Mouse (Mus musculus) MEL (cell line): ENCODE data around the gene Epha3. TPM values are rescaled to one million over a fixed set of nuclear protein-coding genes. Genes with fewer than 3 reads are reported as not detected.

Source experiments
- DNase-seq: peaks from one replicate; pipeline ENCODE4 v3.0.0; 2011; ENCODE audit warnings: low read depth, low spot score
- H3K27ac ChIP-seq: 2 replicates; pipeline ENCODE4 v1.5.1; 2012; ENCODE audit warnings: low read depth, mild to moderate bottlenecking, control low read depth, low read length, moderate library complexity; ENCODE audit not compliant: control insufficient read depth
- H3K27me3 ChIP-seq, 2 experiments: fragments of 150-350 bp in 1 of 2; sonication (generic) in 1 of 2; 2 replicates each; pipeline ENCODE4 v1.6.1; 2012; ENCODE audit warnings: low read length in 2 of 2, mild to moderate bottlenecking in 2 of 2, improper control_type of control experiment in 1 of 2, moderate library complexity in 1 of 2; ENCODE audit not compliant: insufficient read depth in 2 of 2, control insufficient read depth in 1 of 2
- H3K36me3 ChIP-seq, 2 experiments: 2 replicates each; pipeline ENCODE4 v1.6.1; 2012 to 2014; ENCODE audit warnings: low read length in 2 of 2, improper control_type of control experiment in 1 of 2, inconsistent platforms in 1 of 2, mild to moderate bottlenecking in 1 of 2; ENCODE audit not compliant: insufficient read depth in 2 of 2, control insufficient read depth in 1 of 2
- H3K4me1 ChIP-seq, 2 experiments: fragments of 150-350 bp in 1 of 2; sonication (generic) in 1 of 2; 2 replicates each; pipeline ENCODE4 v1.6.1; 2012; ENCODE audit warnings: low read length in 2 of 2, improper control_type of control experiment in 1 of 2, mild to moderate bottlenecking in 1 of 2; ENCODE audit not compliant: insufficient read depth in 2 of 2, control insufficient read depth in 1 of 2
- H3K4me3 ChIP-seq, 2 experiments: fragments of 150-350 bp in 1 of 2; sonication (generic) in 1 of 2; 2 replicates each; pipeline ENCODE4 v1.5.1; 2012; ENCODE audit warnings: low read depth in 2 of 2, low read length in 2 of 2, mild to moderate bottlenecking in 2 of 2, moderate library complexity in 2 of 2, control low read depth in 1 of 2, improper control_type of control experiment in 1 of 2; ENCODE audit not compliant: control insufficient read depth in 1 of 2, insufficient read depth in 1 of 2
- H3K79me2 ChIP-seq: 2 replicates; pipeline ENCODE4 v1.6.1; 2012; ENCODE audit warnings: mild to moderate bottlenecking, low read length, moderate library complexity; ENCODE audit not compliant: control insufficient read depth, poor library complexity, insufficient read depth
- H3K9ac ChIP-seq: 2 replicates; pipeline ENCODE4 v1.6.1; 2012; ENCODE audit warnings: low read depth, mild to moderate bottlenecking, control low read depth, low read length, moderate library complexity; ENCODE audit not compliant: control insufficient read depth, poor library complexity, severe bottlenecking
- H3K9me3 ChIP-seq: fragments of 150-350 bp; sonication (generic); replicated peaks from 2 replicates; pipeline ENCODE4 v1.6.1; 2012; ENCODE audit warnings: mild to moderate bottlenecking, low read length, improper control_type of control experiment, moderate library complexity; ENCODE audit not compliant: insufficient read depth
- BHLHE40 ChIP-seq: IDR thresholded peaks from 2 replicates; pipeline ENCODE4 v1.6.1; 2012; ENCODE audit warnings: low read depth, mild to moderate bottlenecking, inconsistent platforms, low read length, improper control_type of control experiment, borderline replicate concordance
- CHD2 ChIP-seq: IDR thresholded peaks from 2 replicates; pipeline ENCODE4 v1.6.1; 2011; ENCODE audit warnings: low read length, improper control_type of control experiment
- ELF1 ChIP-seq: IDR thresholded peaks from 2 replicates; pipeline ENCODE4 v1.6.1; 2014; ENCODE audit warnings: low read depth, mild to moderate bottlenecking, inconsistent platforms, low read length, improper control_type of control experiment, moderate library complexity
- EP300 ChIP-seq, 2 experiments: IDR thresholded peaks; 2 replicates each; pipeline ENCODE4 v1.6.1; 2011; ENCODE audit warnings: improper control_type of control experiment in 2 of 2, low read length in 2 of 2, low read depth in 1 of 2, mild to moderate bottlenecking in 1 of 2
- JUND ChIP-seq: IDR thresholded peaks from 2 replicates; pipeline ENCODE4 v1.6.1; 2011; ENCODE audit warnings: low read depth, mild to moderate bottlenecking, improper control_type of control experiment, low read length
- KAT2A ChIP-seq: conservative IDR thresholded peaks from 2 replicates; pipeline ENCODE4 v1.6.1; 2012; ENCODE audit warnings: low read depth, low read length, improper control_type of control experiment, inconsistent platforms
- MAFK ChIP-seq: IDR thresholded peaks from 2 replicates; pipeline ENCODE4 v1.6.1; 2011; ENCODE audit warnings: low read depth, mild to moderate bottlenecking, low read length, improper control_type of control experiment, borderline replicate concordance
- MAZ ChIP-seq: IDR thresholded peaks from 2 replicates; pipeline ENCODE4 v1.6.1; 2012; ENCODE audit warnings: low read depth, mild to moderate bottlenecking, inconsistent platforms, low read length, improper control_type of control experiment
- NRF1 ChIP-seq: IDR thresholded peaks from 2 replicates; pipeline ENCODE4 v1.6.1; 2014; ENCODE audit warnings: low read depth, mild to moderate bottlenecking, inconsistent platforms, low read length, improper control_type of control experiment, moderate library complexity; ENCODE audit not compliant: poor library complexity, insufficient read depth, severe bottlenecking
- POLR2A ChIP-seq, 2 experiments: IDR thresholded peaks; 2 replicates each; pipeline ENCODE4 v1.6.1; 2011 to 2012; ENCODE audit warnings: low read length in 2 of 2, mild to moderate bottlenecking in 2 of 2, control low read depth in 1 of 2, improper control_type of control experiment in 1 of 2, low read depth in 1 of 2, moderate library complexity in 1 of 2; ENCODE audit not compliant: control insufficient read depth in 1 of 2, insufficient read depth in 1 of 2, poor library complexity in 1 of 2
- RAD21 ChIP-seq: IDR thresholded peaks from 2 replicates; pipeline ENCODE4 v1.6.1; 2011; ENCODE audit warnings: mild to moderate bottlenecking, low read depth, low read length, improper control_type of control experiment
- SIN3A ChIP-seq: IDR thresholded peaks from 2 replicates; pipeline ENCODE4 v1.6.1; 2012; ENCODE audit warnings: low read length, improper control_type of control experiment, inconsistent platforms
- SMC3 ChIP-seq: IDR thresholded peaks from 2 replicates; pipeline ENCODE4 v1.6.1; 2011; ENCODE audit warnings: low read depth, low read length, improper control_type of control experiment
- TAL1 ChIP-seq: IDR thresholded peaks from 2 replicates; pipeline ENCODE4 v1.6.1; 2012; ENCODE audit warnings: mild to moderate bottlenecking, inconsistent platforms, low read length, moderate library complexity, mixed read lengths
- TCF12 ChIP-seq: IDR thresholded peaks from 2 replicates; pipeline ENCODE4 v1.6.1; 2014; ENCODE audit warnings: low read depth, mild to moderate bottlenecking, inconsistent platforms, low read length, improper control_type of control experiment, moderate library complexity
- UBTF ChIP-seq: IDR thresholded peaks from 2 replicates; pipeline ENCODE4 v1.6.1; 2012; ENCODE audit warnings: low read depth, mild to moderate bottlenecking, inconsistent platforms, low read length, improper control_type of control experiment, moderate library complexity, borderline replicate concordance; ENCODE audit not compliant: insufficient read depth
- USF1 ChIP-seq: IDR thresholded peaks from 2 replicates; pipeline ENCODE4 v1.6.1; 2014; ENCODE audit warnings: low read depth, mild to moderate bottlenecking, inconsistent platforms, low read length, improper control_type of control experiment, moderate library complexity
- USF2 ChIP-seq, 2 experiments: IDR thresholded peaks; 2 replicates each; pipeline ENCODE4 v1.6.1; 2011 to 2012; ENCODE audit warnings: improper control_type of control experiment in 2 of 2, low read length in 2 of 2, borderline replicate concordance in 1 of 2, inconsistent platforms in 1 of 2, low read depth in 1 of 2, mild to moderate bottlenecking in 1 of 2; ENCODE audit not compliant: insufficient read depth in 1 of 2
- ZC3H11A ChIP-seq: IDR thresholded peaks from 2 replicates; pipeline ENCODE4 v1.6.1; 2012; ENCODE audit warnings: low read depth, mild to moderate bottlenecking, inconsistent platforms, low read length, improper control_type of control experiment
- ZKSCAN1 ChIP-seq: IDR thresholded peaks from 2 replicates; pipeline ENCODE4 v1.6.1; 2012; ENCODE audit warnings: low read depth, mild to moderate bottlenecking, inconsistent platforms, low read length, improper control_type of control experiment, moderate library complexity
- polyA plus RNA-seq, 2 experiments: library from polyadenylated mRNA; stranded (reverse) in 1 of 2; unstranded in 1 of 2; fragments of >175 nt in 1 of 2; fragments of >200 nt in 1 of 2; gene quantifications; 2 replicates each; pipeline versions ENCODE4 v1.2.1 to v1.2.4; 2012; ENCODE audit warnings: low replicate concordance in 2 of 2, low read depth in 1 of 2; ENCODE audit not compliant: insufficient read length in 2 of 2, insufficient read depth in 1 of 2, missing spikeins in 1 of 2
- total RNA-seq: library from RNA; depleted of rRNA; stranded (reverse); fragments of 300-350 nt; gene quantifications from 2 replicates; pipeline ENCODE4 v1.2.3, GENCODE M21; 2012

The Epha3 gene
- total and polyA plus RNA-seq, 3 experiments = not detected

DNA sequence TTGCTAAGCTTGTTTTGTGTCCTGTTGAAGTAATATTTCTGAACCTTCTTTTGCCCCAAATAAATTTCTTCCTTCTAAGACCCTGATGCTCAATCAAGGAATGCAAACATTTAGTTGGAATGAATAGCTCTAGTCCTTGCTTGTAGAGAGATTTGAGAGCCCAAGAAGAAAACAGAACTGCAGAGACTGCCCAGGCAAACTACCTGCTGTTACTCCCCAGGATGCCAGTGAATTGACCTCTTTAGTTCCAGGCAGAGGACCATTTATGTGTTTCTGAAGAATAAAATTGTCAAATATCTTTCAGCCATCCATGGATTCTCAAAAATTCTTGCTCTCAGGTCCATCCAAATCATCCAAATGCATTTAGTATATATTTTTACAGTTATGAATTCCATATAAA, 238.7 kb downstream of the Epha3 start:
- no peak overlapping the region for H3K9ac ChIP-seq
- H3K27me3 ChIP-seq = no peaks in the 10 kb centered on the region
- H3K27ac ChIP-seq = no peak overlapping the region
- H3K4me1 ChIP-seq = no peaks in the 10 kb centered on the region
- H3K4me3 ChIP-seq = no peak overlapping the region
- DNase-seq = no peak
- no peaks in the 10 kb centered on the region for H3K36me3 ChIP-seq
- no peaks in the 10 kb centered on the region for H3K9me3 ChIP-seq
- TF ChIP-seq POLR2A (IDR thresholded peaks at IDR 0.05; ENCODE audit: control insufficient read depth in 1 of 2, insufficient read depth in 1 of 2, low read depth in 1 of 2, low read length in 2 of 2, poor library complexity in 1 of 2) (no peak), EP300 (IDR thresholded peaks at IDR 0.05; ENCODE audit: low read depth in 1 of 2, low read length in 2 of 2) (no peak), ZC3H11A (no peak), ELF1 (no peak), UBTF (no peak), TAL1 (no peak), SMC3 (no peak), USF2 (IDR thresholded peaks at IDR 0.05; ENCODE audit: borderline replicate concordance in 1 of 2, insufficient read depth in 1 of 2, low read depth in 1 of 2, low read length in 2 of 2) (no peak), CHD2 (no peak), RAD21 (no peak), KAT2A (no peak), ZKSCAN1 (no peak), MAZ (no peak), MAFK (no peak), SIN3A (no peak), TCF12 (no peak)
- no peaks in the 10 kb centered on the region for H3K79me2 ChIP-seq

DNA sequence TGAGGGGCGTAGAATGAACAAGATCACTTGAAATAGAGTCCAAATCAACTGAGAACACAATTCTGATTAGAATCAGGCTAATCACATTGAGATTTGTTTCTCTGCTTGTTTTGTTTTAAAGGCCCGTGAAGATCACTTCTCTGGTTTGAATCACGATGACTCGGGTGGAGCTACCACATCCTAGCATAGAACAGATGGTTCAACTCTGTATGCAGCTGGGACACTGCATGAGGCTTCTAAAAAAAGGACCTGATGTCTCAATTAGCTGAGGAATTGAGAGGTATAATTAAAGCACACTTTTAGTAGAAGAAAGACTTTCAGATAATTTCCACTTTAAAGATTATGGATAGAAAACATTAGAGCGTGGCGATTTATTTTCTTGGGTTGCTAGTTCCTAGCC, 242.1 kb downstream of the Epha3 start:
- Histone ChIP-seq H3K4me1 (no peaks in the 10 kb centered on the region), H3K4me3 (no peak overlapping the region), H3K9me3 (no peaks in the 10 kb centered on the region), H3K36me3 (no peaks in the 10 kb centered on the region), H3K79me2 (no peaks in the 10 kb centered on the region), H3K9ac (no peak overlapping the region), H3K27ac (no peak overlapping the region), H3K27me3 (no peaks in the 10 kb centered on the region)
- DNase-seq = no peak
- TF ChIP-seq BHLHE40 (no peak), ZKSCAN1 (no peak), NRF1 (no peak), JUND (no peak), CHD2 (no peak), EP300 (IDR thresholded peaks at IDR 0.05; ENCODE audit: low read depth in 1 of 2, low read length in 2 of 2) (no peak), USF1 (no peak)
